Mouse (Mus musculus): ENCODE results near the gene Syt7. TPM values are rescaled to one million over a fixed set of nuclear protein-coding genes. Genes with fewer than 3 reads are reported as not detected.

The Syt7 gene
- total RNA-seq, 2 experiments from 2014 or later: 301 to 303 TPM

- DNase-seq: no peak
Measured at GRCm38 (mm10) chr19:10389391-10390098, 655 bp downstream of the Syt7 start.

- DNase-seq: no peak
Measured at GRCm38 (mm10) chr19:10390099-10390680, 1.3 kb downstream of the Syt7 start.

- DNase-seq: no peak
Measured at GRCm38 (mm10) chr19:10391028-10391427, 2.1 kb downstream of the Syt7 start.

GRCm38 (mm10) chr19:10391995-10392394, 3.1 kb downstream of the Syt7 start:
- DNase-seq: no peak

- no peak for DNase-seq
Measured at GRCm38 (mm10) chr19:10393471-10393870, 4.6 kb downstream of the Syt7 start.

GRCm38 (mm10) chr19:10393874-10394500, 5.1 kb downstream of the Syt7 start:
- no peak for DNase-seq

- no peak for DNase-seq
Measured at GRCm38 (mm10) chr19:10395174-10395573, 6.3 kb downstream of the Syt7 start.

- DNase-seq: no peak
Measured at GRCm38 (mm10) chr19:10396962-10397361, 8.1 kb downstream of the Syt7 start.

GRCm38 (mm10) chr19:10397479-10398153, 8.7 kb downstream of the Syt7 start:
- peak in 1 of 2 experiments; percentile 75 for DNase-seq

- DNase-seq: no peak
Measured at GRCm38 (mm10) chr19:10398296-10398695, 9.4 kb downstream of the Syt7 start.

GRCm38 (mm10) chr19:10402771-10403494, 14.0 kb downstream of the Syt7 start:
- peak; percentile 74 to 80 for DNase-seq

- no peak for DNase-seq
Measured at GRCm38 (mm10) chr19:10403593-10404380, 14.9 kb downstream of the Syt7 start.

- no peak for DNase-seq
Measured at GRCm38 (mm10) chr19:10404424-10404823, 15.5 kb downstream of the Syt7 start.

- no peak for DNase-seq
Measured at GRCm38 (mm10) chr19:10404911-10405310, 16.0 kb downstream of the Syt7 start.

- DNase-seq: no peak
Measured at GRCm38 (mm10) chr19:10413701-10414242, 24.9 kb downstream of the Syt7 start.

GRCm38 (mm10) chr19:10415508-10415907, 26.6 kb downstream of the Syt7 start:
- DNase-seq: no peak

- no peak for DNase-seq
Measured at GRCm38 (mm10) chr19:10416889-10417288, 28.0 kb downstream of the Syt7 start.

GRCm38 (mm10) chr19:10417436-10417835, 28.5 kb downstream of the Syt7 start:
- no peak for DNase-seq

- DNase-seq: no peak
Measured at GRCm38 (mm10) chr19:10421986-10422976, 33.4 kb downstream of the Syt7 start.

GRCm38 (mm10) chr19:10424751-10425150, 35.9 kb downstream of the Syt7 start:
- no peak for DNase-seq
